Mouse (Mus musculus) layer of hippocampus, adult 9-11 months (tissue): ENCODE measurements around the gene Plet1.
A peak's percentile ranks its signal among the peaks of the same experiment; 100 is the strongest.

Source experiments
- DNase-seq: peaks from one replicate; pipeline ENCODE4 v3.0.0; 2022

Plet1 gene

DNA sequence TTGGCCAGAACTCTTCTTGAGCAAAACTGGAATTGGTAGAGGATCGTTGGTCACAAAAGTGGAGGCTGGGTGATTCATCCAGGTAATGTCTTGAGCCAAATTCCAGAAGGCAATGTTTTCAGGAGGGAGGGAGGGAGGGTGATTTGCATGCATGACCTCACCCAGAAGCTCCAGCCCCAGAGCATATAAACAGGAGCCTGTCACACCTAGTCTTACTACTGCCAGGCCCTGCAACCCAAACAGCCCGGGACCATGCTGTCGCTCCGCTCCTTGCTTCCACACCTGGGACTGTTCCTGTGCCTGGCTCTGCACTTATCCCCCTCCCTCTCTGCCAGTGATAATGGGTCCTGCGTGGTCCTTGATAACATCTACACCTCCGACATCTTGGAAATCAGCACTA lies at the start of gene Plet1:
Gene Plet1, plus strand, starts transcription at position 215 of the 400 bp plus-strand sequence.
- DNase-seq = no peak

DNA sequence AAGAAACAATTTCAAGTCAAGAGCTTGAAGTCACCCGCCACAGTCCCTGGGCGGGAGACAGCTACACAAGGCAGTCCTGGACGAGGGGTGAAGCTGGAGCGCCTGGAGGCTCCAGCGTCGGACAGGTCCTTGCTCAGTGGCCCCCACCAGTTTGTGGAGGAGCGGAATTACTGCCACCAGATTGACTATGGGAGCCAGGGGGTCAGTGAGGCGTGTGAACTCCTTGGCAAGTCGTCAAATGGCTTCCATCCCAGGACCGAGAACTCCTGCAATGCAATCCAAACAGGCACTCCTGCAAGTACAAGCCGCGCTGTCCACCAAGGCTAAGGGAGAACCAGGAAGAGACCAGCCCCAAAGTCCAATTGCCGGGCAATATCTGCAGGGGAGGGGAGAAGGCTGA lies 45.3 kb upstream of the Plet1 start:
- DNase-seq = no peak

- DNase-seq = peak; percentile 79
Measured at GRCm38 (mm10) chr9:50451456-50452218, 42.7 kb upstream of the Plet1 start.

- peak; percentile 90 for DNase-seq
Measured at GRCm38 (mm10) chr9:50452303-50452775, 42.0 kb upstream of the Plet1 start.

- DNase-seq = no peak
Measured at GRCm38 (mm10) chr9:50457596-50457995, 36.7 kb upstream of the Plet1 start.

DNA sequence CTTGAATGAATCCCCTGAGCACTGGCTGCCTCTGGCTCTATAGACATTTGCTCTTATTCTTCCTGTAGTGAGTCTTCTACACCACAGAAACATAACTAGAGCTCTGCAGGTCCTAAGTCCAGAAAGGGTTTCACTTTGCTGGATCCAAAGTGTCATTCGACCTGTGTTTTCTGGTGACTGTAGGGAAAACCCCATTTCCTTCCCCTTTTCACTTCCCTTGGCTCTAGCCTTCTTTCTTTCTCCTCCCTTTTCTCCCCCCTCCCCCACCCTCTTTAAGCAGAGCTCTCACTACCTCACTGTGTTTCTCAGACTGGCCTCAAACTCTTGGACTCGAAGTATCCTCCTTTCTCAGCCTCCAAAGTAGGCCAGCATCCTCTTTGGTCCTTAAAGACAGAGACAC lies 34.8 kb upstream of the Plet1 start:
- no peak for DNase-seq

DNA sequence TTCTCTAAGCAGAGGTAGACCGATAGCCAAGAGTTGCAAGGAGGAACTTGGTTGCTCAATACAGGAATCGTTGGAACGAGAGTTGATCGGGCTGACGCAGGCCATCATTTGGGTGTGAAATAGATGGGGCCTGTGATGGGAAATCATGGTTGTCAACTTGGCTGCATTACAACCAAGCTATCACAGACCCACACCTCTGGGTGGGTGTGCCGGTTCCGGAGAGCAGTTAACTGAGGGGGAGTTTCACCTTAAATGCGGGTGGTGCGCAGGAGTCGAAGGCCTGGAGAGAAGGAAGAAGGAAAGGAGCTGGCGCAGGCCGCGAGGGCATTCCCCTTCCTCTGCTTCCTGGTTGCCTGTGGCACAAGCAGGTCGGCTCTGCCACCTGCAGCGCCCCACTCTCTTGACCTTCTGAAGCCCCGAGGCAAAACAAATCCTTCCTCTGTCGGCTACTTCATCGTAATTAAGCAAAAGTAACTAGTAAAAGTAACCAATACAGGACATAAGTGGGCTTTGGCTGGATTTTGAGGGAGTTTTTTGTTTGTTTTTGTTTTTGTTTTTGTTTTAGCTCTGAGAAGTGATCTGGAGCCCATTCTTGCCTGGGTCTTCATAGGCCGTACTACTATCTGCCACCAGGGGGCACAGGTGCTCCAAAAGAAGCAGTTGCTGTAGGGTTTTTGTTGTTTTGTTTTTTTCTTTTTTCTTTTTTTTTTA lies 31.7 kb upstream of the Plet1 start:
- peak; percentile 52 for DNase-seq

DNA sequence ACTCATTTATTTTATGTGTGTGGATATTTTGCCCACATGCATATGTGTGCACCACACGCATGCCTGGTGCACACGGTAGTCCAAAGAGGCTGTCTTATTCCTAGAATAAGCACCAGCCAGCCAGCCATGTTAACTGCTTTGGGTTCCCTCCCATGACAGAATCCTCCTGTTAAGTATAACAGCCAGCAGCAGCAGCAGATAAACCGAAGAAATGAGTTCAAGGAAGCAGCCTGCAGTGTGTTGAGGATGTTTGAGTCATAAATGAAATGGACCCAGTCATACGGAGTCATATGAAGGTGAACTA lies 31.2 kb upstream of the Plet1 start:
- no peak for DNase-seq

- no peak for DNase-seq
Measured at GRCm38 (mm10) chr9:50470377-50471100, 23.8 kb upstream of the Plet1 start.

DNA sequence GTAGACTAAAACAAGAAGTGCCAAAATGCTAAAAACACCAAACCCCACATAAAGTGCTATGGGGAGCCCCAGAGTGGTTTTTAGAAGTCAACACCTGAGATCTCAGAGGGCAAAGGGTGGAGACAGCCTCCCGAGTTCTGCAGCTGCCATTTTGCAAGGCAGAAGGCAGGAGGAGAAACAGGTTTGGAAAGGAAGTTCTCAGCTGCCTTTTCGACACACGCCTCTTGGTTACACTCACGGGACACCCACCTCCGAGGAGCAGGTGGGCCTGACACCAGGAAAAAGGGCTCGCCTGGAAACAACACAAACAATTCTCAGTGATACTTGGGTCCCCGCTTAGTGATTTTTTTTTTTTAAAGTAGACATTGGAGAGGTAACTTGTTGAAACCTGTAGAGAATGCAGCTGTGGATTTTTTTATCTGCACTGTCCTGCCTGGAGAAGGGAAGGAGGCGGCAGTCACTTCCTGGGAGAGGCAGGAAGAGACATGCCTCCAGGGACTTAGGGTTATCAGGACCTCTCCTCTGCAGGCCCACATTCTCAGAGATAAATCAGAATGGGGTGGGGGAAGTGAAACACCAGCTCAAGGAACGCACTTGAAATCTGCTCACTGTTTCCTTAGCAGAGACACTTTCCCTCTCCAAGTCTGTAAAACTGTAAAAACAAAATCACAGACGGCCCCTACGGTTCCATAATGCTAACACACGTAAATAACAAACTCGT lies 23.0 kb upstream of the Plet1 start:
- DNase-seq = no peak

- no peak for DNase-seq
Measured at GRCm38 (mm10) chr9:50475318-50475717, 19.0 kb upstream of the Plet1 start.

DNA sequence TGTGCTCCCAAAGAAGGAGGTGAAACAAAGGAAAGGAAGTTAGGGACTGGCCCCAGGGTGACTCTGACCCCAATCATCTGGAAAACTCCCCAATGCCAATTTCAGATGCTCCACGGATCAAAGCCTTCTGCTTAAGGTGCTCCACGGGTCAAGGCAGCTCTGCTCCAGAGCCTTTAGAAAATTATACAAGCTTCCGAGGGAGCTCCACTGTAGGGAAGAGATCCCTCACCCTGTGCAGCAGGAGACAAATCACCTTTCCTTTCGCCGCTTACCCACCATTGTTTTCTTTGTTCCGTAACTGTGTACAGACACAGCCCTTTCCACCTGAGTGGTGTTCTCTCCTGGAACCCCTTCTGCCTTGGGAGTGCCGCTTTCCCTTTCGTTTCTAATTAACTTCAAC lies 18.6 kb upstream of the Plet1 start:
- no peak for DNase-seq

GRCm38 (mm10) chr9:50476651-50477050 lies 17.7 kb upstream of the Plet1 start:
- DNase-seq = no peak

GRCm38 (mm10) chr9:50477270-50477669 lies 17.1 kb upstream of the Plet1 start:
- DNase-seq = no peak

- no peak for DNase-seq
Measured at GRCm38 (mm10) chr9:50478826-50479225, 15.5 kb upstream of the Plet1 start.

GRCm38 (mm10) chr9:50479476-50479875 lies 14.8 kb upstream of the Plet1 start:
- no peak for DNase-seq

DNA sequence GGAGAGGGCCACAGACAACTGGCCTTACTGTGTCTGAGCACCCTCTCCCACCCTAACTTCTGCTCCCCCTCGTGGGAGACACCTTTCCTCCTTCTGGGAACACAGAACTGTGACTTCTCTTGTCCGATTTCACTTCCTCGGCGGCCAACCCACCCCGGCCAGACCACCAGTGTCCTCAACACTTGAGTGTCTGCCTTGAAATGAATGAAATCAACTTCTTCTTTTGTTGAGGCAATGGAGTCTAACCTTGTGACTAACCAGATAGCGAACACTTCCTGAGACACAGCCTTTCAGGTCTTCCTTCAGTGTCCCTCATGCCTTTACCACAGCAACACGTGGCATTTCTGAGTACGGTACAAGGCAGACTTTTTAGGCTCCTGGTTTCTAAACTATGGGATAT lies 11.6 kb upstream of the Plet1 start:
- peak; percentile 58 for DNase-seq

GRCm38 (mm10) chr9:50485521-50485920 lies 8.8 kb upstream of the Plet1 start:
- DNase-seq = no peak

GRCm38 (mm10) chr9:50490836-50491235 lies 3.5 kb upstream of the Plet1 start:
- DNase-seq = no peak

DNA sequence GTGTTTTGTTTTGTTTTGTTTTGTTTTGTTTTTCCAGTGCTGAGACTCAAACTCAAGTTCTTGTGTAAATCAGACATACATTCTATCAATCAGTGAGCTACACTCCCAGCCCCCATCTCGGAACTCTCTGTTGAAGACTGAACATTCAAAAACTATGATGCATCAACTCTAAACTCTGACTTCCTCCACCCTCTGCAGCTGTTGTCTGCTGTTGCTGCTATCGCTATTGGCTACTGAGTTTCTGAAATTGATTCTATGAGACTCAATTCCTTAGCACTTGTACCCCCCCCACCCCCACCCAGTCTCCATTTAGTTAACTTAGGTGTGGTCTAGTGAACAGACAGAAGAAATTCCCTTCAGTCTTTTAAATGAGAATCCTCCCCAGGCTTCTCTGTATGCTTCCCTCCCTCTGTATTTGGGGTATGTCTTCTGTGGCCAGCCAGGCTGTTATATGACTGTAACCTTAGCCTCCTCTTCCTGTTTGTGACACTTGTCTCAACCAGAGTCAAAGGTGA lies 2.7 kb upstream of the Plet1 start:
- no peak for DNase-seq

DNA sequence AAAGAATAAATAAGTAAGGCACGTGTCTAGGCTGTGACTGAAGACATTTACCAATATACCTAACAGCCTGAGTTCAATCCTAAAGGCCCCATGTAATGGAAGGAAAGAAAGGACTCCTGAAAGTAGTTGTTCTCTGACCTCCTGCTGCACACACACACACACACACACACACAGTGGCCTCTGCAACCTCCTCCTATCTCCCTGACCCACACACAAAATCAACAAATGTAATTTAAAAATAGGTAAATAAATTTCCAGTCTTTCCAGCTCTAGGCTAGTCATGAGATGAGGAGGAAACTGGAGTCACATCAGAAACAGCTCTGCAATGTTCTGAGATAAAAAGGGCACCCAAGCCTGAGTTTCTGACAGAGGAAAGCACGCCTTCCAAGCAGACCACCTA lies 548 bp upstream of the Plet1 start:
- no peak for DNase-seq

GRCm38 (mm10) chr9:50495405-50496150 lies 1.3 kb downstream of the Plet1 start:
- no peak for DNase-seq
